Mouse (Mus musculus): ENCODE results near the gene Rbm14. TPM values are rescaled to one million over a fixed set of nuclear protein-coding genes. Genes with fewer than 3 reads are reported as not detected.
A peak's percentile ranks its signal among the peaks of the same experiment; 100 is the strongest.

The Rbm14 gene
- total and polyA plus RNA-seq, 2 experiments from 2014 or later: 21.2 to 25.3 TPM

- ATAC-seq (ENCODE audit: insufficient read depth, low read depth): peak; percentile 99
- H3K27me3 ChIP-seq (ENCODE audit: control insufficient read depth, insufficient read depth, low read length): 0 out of 2 replicates have a peak, but pooled peaks cover 18% of the 10 kb centered on the region
- peak; percentile 97 for DNase-seq (ENCODE audit: low spot score)
- H3K9ac ChIP-seq (replicated peaks; ENCODE audit: low read depth, low read length): peak within 1 kb of the TSS; percentile 69
- no peak for TF ChIP-seq EP300 (IDR thresholded peaks at IDR 0.05; ENCODE audit: low read depth)
- no peak for TF ChIP-seq CTCF (IDR thresholded peaks at IDR 0.05; ENCODE audit: low read depth)
- H3K27ac ChIP-seq (ENCODE audit: low read depth): peak within 1 kb of the TSS; percentile 40
- H3K9me3 ChIP-seq (replicated peaks; ENCODE audit: control insufficient read depth, low read length): no peaks in the 10 kb centered on the region
- H3K4me2 ChIP-seq (ENCODE audit: low read depth, low read length): peak within 1 kb of the TSS; percentile 94
- peaks cover 11% of the 10 kb centered on the region for H3K4me1 ChIP-seq (ENCODE audit: control insufficient read depth, insufficient read depth)
- peak within 1 kb of the TSS; percentile 64 for H3K4me3 ChIP-seq (ENCODE audit: low read depth, low read length)
- no peaks in the 10 kb centered on the region for H3K36me3 ChIP-seq (replicated peaks; ENCODE audit: control insufficient read depth, insufficient read depth, low read length)
- under 1% methylated on average over 25 of the region's 25 CpGs for WGBS
Observed at GRCm38 (mm10) chr19:4839149-4839548, 27.7 kb upstream of the Rbm14 start, which contains the start of the genes Ccs and Ccdc87. Gene Ccs (minus strand): TSS chr19:4839332. Gene Ccdc87 (plus strand): TSS chr19:4839366.

- 0 out of 2 replicates have a peak, but pooled peaks cover 18% of the 10 kb centered on the region for H3K27me3 ChIP-seq (ENCODE audit: control insufficient read depth, insufficient read depth, low read length)
- ATAC-seq (ENCODE audit: insufficient read depth, low read depth) (peak; percentile 12; the same call in 1 of the 2 replicates), DNase-seq (ENCODE audit: low spot score) (no peak)
- H3K9me3 ChIP-seq (replicated peaks; ENCODE audit: control insufficient read depth, low read length): no peaks in the 10 kb centered on the region
- H3K4me3 ChIP-seq (ENCODE audit: low read depth, low read length): peak overlapping the region; percentile 64
- no peaks in the 10 kb centered on the region for H3K36me3 ChIP-seq (replicated peaks; ENCODE audit: control insufficient read depth, insufficient read depth, low read length)
- H3K4me2 ChIP-seq (ENCODE audit: low read depth, low read length): peak overlapping the region; percentile 94
- H3K27ac ChIP-seq (ENCODE audit: low read depth): peak overlapping the region; percentile 40
- WGBS: 23% methylated on average over 10 of the region's 10 CpGs
- no peak for TF ChIP-seq CTCF (IDR thresholded peaks at IDR 0.05; ENCODE audit: low read depth)
- TF ChIP-seq EP300 (IDR thresholded peaks at IDR 0.05; ENCODE audit: low read depth): no peak
- peak overlapping the region; percentile 69 for H3K9ac ChIP-seq (replicated peaks; ENCODE audit: low read depth, low read length)
- H3K4me1 ChIP-seq (ENCODE audit: control insufficient read depth, insufficient read depth): peaks cover 11% of the 10 kb centered on the region
Observed at GRCm38 (mm10) chr19:4838526-4839140, 27.2 kb upstream of the Rbm14 start.

GRCm38 (mm10) chr19:4837049-4837448 is 25.6 kb upstream of the Rbm14 start:
- TF ChIP-seq EP300 (IDR thresholded peaks at IDR 0.05; ENCODE audit: low read depth): no peak
- no peak for TF ChIP-seq CTCF (IDR thresholded peaks at IDR 0.05; ENCODE audit: low read depth)
- peaks cover 11% of the 10 kb centered on the region for H3K4me1 ChIP-seq (ENCODE audit: control insufficient read depth, insufficient read depth)
- ATAC-seq (ENCODE audit: insufficient read depth, low read depth): no peak
- DNase-seq (ENCODE audit: low spot score): no peak
- no peak overlapping the region for H3K4me3 ChIP-seq (ENCODE audit: low read depth, low read length)
- peaks cover 6% of the 10 kb centered on the region; the same call in 1 of the 2 replicates for H3K36me3 ChIP-seq (replicated peaks; ENCODE audit: control insufficient read depth, insufficient read depth, low read length)
- H3K27ac ChIP-seq (ENCODE audit: low read depth): no peak overlapping the region
- WGBS: 93% methylated on average over 6 of the region's 6 CpGs
- H3K27me3 ChIP-seq (ENCODE audit: control insufficient read depth, insufficient read depth, low read length): 0 out of 2 replicates have a peak, but pooled peaks cover 14% of the 10 kb centered on the region
- H3K9me3 ChIP-seq (replicated peaks; ENCODE audit: control insufficient read depth, low read length): no peaks in the 10 kb centered on the region
- no peak overlapping the region for H3K4me2 ChIP-seq (ENCODE audit: low read depth, low read length)
- H3K9ac ChIP-seq (replicated peaks; ENCODE audit: low read depth, low read length): no peak overlapping the region

- Histone ChIP-seq H3K4me3 (ENCODE audit: low read depth, low read length) (no peak overlapping the region), H3K36me3 (replicated peaks; ENCODE audit: control insufficient read depth, insufficient read depth, low read length) (peaks cover 6% of the 10 kb centered on the region; the same call in 1 of the 2 replicates), H3K4me2 (ENCODE audit: low read depth, low read length) (no peak overlapping the region), H3K27ac (ENCODE audit: low read depth) (no peak overlapping the region), H3K4me1 (ENCODE audit: control insufficient read depth, insufficient read depth) (peaks cover 11% of the 10 kb centered on the region), H3K9ac (replicated peaks; ENCODE audit: low read depth, low read length) (no peak overlapping the region), H3K27me3 (ENCODE audit: control insufficient read depth, insufficient read depth, low read length) (0 out of 2 replicates have a peak, but pooled peaks cover 11% of the 10 kb centered on the region), H3K9me3 (replicated peaks; ENCODE audit: control insufficient read depth, low read length) (no peaks in the 10 kb centered on the region)
- 76% methylated on average over 2 of the region's 2 CpGs for WGBS
- TF ChIP-seq CTCF (IDR thresholded peaks at IDR 0.05; ENCODE audit: low read depth) (no peak), EP300 (IDR thresholded peaks at IDR 0.05; ENCODE audit: low read depth) (no peak)
- ATAC-seq (ENCODE audit: insufficient read depth, low read depth) (no peak), DNase-seq (ENCODE audit: low spot score) (no peak)
Observed at GRCm38 (mm10) chr19:4836096-4836495, 24.7 kb upstream of the Rbm14 start.

- Histone ChIP-seq H3K4me1 (ENCODE audit: control insufficient read depth, insufficient read depth) (peaks cover 6% of the 10 kb centered on the region; the same call in 1 of the 2 replicates), H3K9me3 (replicated peaks; ENCODE audit: control insufficient read depth, low read length) (no peaks in the 10 kb centered on the region), H3K27me3 (ENCODE audit: control insufficient read depth, insufficient read depth, low read length) (no peaks in the 10 kb centered on the region), H3K27ac (ENCODE audit: low read depth) (no peak overlapping the region), H3K4me3 (ENCODE audit: low read depth, low read length) (no peak overlapping the region), H3K36me3 (replicated peaks; ENCODE audit: control insufficient read depth, insufficient read depth, low read length) (peaks cover 6% of the 10 kb centered on the region; the same call in 1 of the 2 replicates), H3K4me2 (ENCODE audit: low read depth, low read length) (no peak overlapping the region), H3K9ac (replicated peaks; ENCODE audit: low read depth, low read length) (no peak overlapping the region)
- 83% methylated on average over 8 of the region's 8 CpGs for WGBS
- TF ChIP-seq CTCF (IDR thresholded peaks at IDR 0.05; ENCODE audit: low read depth) (no peak), EP300 (IDR thresholded peaks at IDR 0.05; ENCODE audit: low read depth) (no peak)
- no peak for ATAC-seq (ENCODE audit: insufficient read depth, low read depth)
- no peak for DNase-seq (ENCODE audit: low spot score)
Observed at GRCm38 (mm10) chr19:4833977-4834376, 22.5 kb upstream of the Rbm14 start.

Measured in heart, postnatal 0 days (tissue).